In genomic region chr10:93283258-93283657, GRCm38 (mm10) we compare ENCODE assay signal across 11 mouse cellular contexts. TPM values are rescaled to one million over a fixed set of nuclear protein-coding genes. Genes with fewer than 3 reads are reported as not detected.
DNase-seq lines count a peak whose midpoint lies in the region; ATAC-seq and TF ChIP-seq lines count a peak whose summit lies in the region.
"Had no signal": no experiment of that assay in that cellular context is flagged by ENCODE, and none has a peak within 500 bp of the region (broad histone marks: within the 10 kb centered on the region; RNA-seq: fewer than 3 reads in every experiment).

No protein-coding gene starts in this region.

- H3K27me3 ChIP-seq in heart, postnatal 0 days (ENCODE audit: control insufficient read depth, insufficient read depth, low read length) = no peaks in the 10 kb centered on the region
- H3K27me3 ChIP-seq in heart, embryonic 10.5 days (ENCODE audit: insufficient read depth, poor library complexity, severe bottlenecking) = no peaks in the 10 kb centered on the region
- H3K27me3 ChIP-seq in neural tube, embryonic 13.5 days = no peaks in the 10 kb centered on the region
- no peaks in the 10 kb centered on the region for H3K27me3 ChIP-seq in neural tube, embryonic 15.5 days (replicated peaks)
- no peaks in the 10 kb centered on the region for H3K27me3 ChIP-seq in small intestine, adult 2 months (ENCODE audit: control insufficient read depth, insufficient read depth, low read length)
- H3K27me3 ChIP-seq: megakaryocyte, embryonic 14.5 days; stomach, embryonic 15.5 days had no signal

- DNase-seq in heart, postnatal 0 days (ENCODE audit: low spot score) = no peak
- DNase-seq in heart, embryonic 10.5 days (ENCODE audit: low spot score) = no peak
- DNase-seq in MN1 (ENCODE audit: low spot score) = peak; percentile 35
- DNase-seq in adrenal gland, postnatal 10 days = no peak

- H3K9me3 ChIP-seq in heart, postnatal 0 days (replicated peaks; ENCODE audit: control insufficient read depth, low read length) = no peaks in the 10 kb centered on the region
- H3K9me3 ChIP-seq in heart, embryonic 10.5 days = no peaks in the 10 kb centered on the region
- no peaks in the 10 kb centered on the region for H3K9me3 ChIP-seq in neural tube, embryonic 13.5 days
- no peaks in the 10 kb centered on the region for H3K9me3 ChIP-seq in neural tube, embryonic 15.5 days (replicated peaks)
- H3K9me3 ChIP-seq: stomach, embryonic 15.5 days had no signal

- TF ChIP-seq POLR2A in small intestine, adult 2 months (IDR thresholded peaks at IDR 0.05; ENCODE audit: low read depth, low read length) = no peak

- peak overlapping the region; percentile 41 for H3K27ac ChIP-seq in heart, postnatal 0 days (ENCODE audit: low read depth)
- no peak overlapping the region for H3K27ac ChIP-seq in heart, embryonic 10.5 days
- H3K27ac ChIP-seq in neural tube, embryonic 13.5 days (replicated peaks) = peak overlapping the region; percentile 77; the same call in 1 of the 2 replicates
- no peak overlapping the region for H3K27ac ChIP-seq in neural tube, embryonic 15.5 days (replicated peaks)
- no peak overlapping the region for H3K27ac ChIP-seq in small intestine, adult 2 months (ENCODE audit: insufficient read depth, low read depth, low read length)
- H3K27ac ChIP-seq: stomach, embryonic 15.5 days had no signal

- H3K4me2 ChIP-seq in heart, postnatal 0 days (ENCODE audit: low read depth, low read length) = no peak overlapping the region
- H3K4me2 ChIP-seq in neural tube, embryonic 13.5 days = no peak overlapping the region
- H3K4me2 ChIP-seq in neural tube, embryonic 15.5 days = no peak overlapping the region
- H3K4me2 ChIP-seq: hindbrain, embryonic 14.5 days; stomach, embryonic 15.5 days had no signal

- H3K4me3 ChIP-seq in heart, postnatal 0 days (ENCODE audit: low read depth, low read length) = no peak overlapping the region
- H3K4me3 ChIP-seq in heart, embryonic 10.5 days = no peak overlapping the region
- no peak overlapping the region for H3K4me3 ChIP-seq in neural tube, embryonic 13.5 days
- no peak overlapping the region for H3K4me3 ChIP-seq in neural tube, embryonic 15.5 days (replicated peaks)
- H3K4me3 ChIP-seq in small intestine, adult 2 months (ENCODE audit: low read depth, low read length) = no peak overlapping the region
- H3K4me3 ChIP-seq: megakaryocyte, embryonic 14.5 days; stomach, embryonic 15.5 days had no signal

- peaks cover 41% of the 10 kb centered on the region for H3K4me1 ChIP-seq in heart, postnatal 0 days (ENCODE audit: control insufficient read depth, insufficient read depth)
- peaks cover 42% of the 10 kb centered on the region for H3K4me1 ChIP-seq in heart, embryonic 10.5 days
- H3K4me1 ChIP-seq in neural tube, embryonic 13.5 days (replicated peaks) = peaks cover 23% of the 10 kb centered on the region
- H3K4me1 ChIP-seq in neural tube, embryonic 15.5 days = peaks cover 21% of the 10 kb centered on the region
- H3K4me1 ChIP-seq in small intestine, adult 2 months (ENCODE audit: control insufficient read depth, insufficient read depth, insufficient read length, low read length) = no peaks in the 10 kb centered on the region

- peaks cover 27% of the 10 kb centered on the region; the same call in 1 of the 2 replicates for H3K36me3 ChIP-seq in heart, postnatal 0 days (replicated peaks; ENCODE audit: control insufficient read depth, insufficient read depth, low read length)
- peaks cover 49% of the 10 kb centered on the region for H3K36me3 ChIP-seq in heart, embryonic 10.5 days
- H3K36me3 ChIP-seq in neural tube, embryonic 13.5 days = no peaks in the 10 kb centered on the region
- no peaks in the 10 kb centered on the region for H3K36me3 ChIP-seq in neural tube, embryonic 15.5 days
- no peaks in the 10 kb centered on the region; the same call in 1 of the 2 replicates for H3K36me3 ChIP-seq in small intestine, adult 2 months (ENCODE audit: control insufficient read depth, insufficient read depth, low read length)

- H3K9ac ChIP-seq in heart, postnatal 0 days (replicated peaks; ENCODE audit: low read depth, low read length) = no peak overlapping the region
- no peak overlapping the region for H3K9ac ChIP-seq in neural tube, embryonic 13.5 days
- H3K9ac ChIP-seq in neural tube, embryonic 15.5 days (replicated peaks) = no peak overlapping the region
- H3K9ac ChIP-seq: hindbrain, embryonic 14.5 days; stomach, embryonic 15.5 days had no signal

- 73% methylated on average over 4 of the region's 4 CpGs for WGBS in heart, postnatal 0 days
- WGBS in heart, embryonic 10.5 days = 72% methylated on average over 4 of the region's 4 CpGs
- 61% methylated on average over 4 of the region's 4 CpGs for WGBS in neural tube, embryonic 13.5 days
- WGBS in neural tube, embryonic 15.5 days = 64% methylated on average over 4 of the region's 4 CpGs
- 74% methylated on average over 4 of the region's 4 CpGs for WGBS in small intestine, adult 2 months

- ATAC-seq in heart, postnatal 0 days (ENCODE audit: insufficient read depth, low read depth) = no peak
- no peak for ATAC-seq in neural tube, embryonic 13.5 days (ENCODE audit: low read depth)
- ATAC-seq in neural tube, embryonic 15.5 days (ENCODE audit: low FRiP score) = no peak
- no peak for ATAC-seq in inflammation-experienced regulatory T-cells, adult 6 months

- TF ChIP-seq CTCF in heart, postnatal 0 days (IDR thresholded peaks at IDR 0.05; ENCODE audit: low read depth) = peak; percentile 39
- peak; percentile 50; the same call in 1 of the 2 replicates for TF ChIP-seq CTCF in small intestine, adult 2 months (IDR thresholded peaks at IDR 0.05; ENCODE audit: extremely low read depth, insufficient read length, insufficient replicate concordance, low read depth, low read length)

- TF ChIP-seq EP300 in heart, postnatal 0 days (IDR thresholded peaks at IDR 0.05; ENCODE audit: low read depth) = no peak

RNA-seq across cellular contexts. Expression of gene Elk3, which starts 27.7 kb away (rescaled TPM):
- total RNA-seq in heart, postnatal 0 days (2014; rRNA removed; ENCODE audit: low replicate concordance) = 45.0 and 47.3 TPM in 2 replicates
- polyA plus RNA-seq in heart, postnatal 0 days (2015; fragmentation: Nextera tagmentation; extraction: Ambion mirVana) = 31.0 and 34.4 TPM in 2 replicates
- polyA plus RNA-seq in heart, embryonic 10.5 days (2016; fragmentation: Nextera tagmentation; extraction: Ambion mirVana) = 23.6 and 25.9 TPM in 2 replicates
- polyA plus RNA-seq in neural tube, embryonic 13.5 days (2015; fragmentation: Nextera tagmentation; extraction: Ambion mirVana) = 15.1 and 18.3 TPM in 2 replicates
- polyA plus RNA-seq in neural tube, embryonic 15.5 days (2015; fragmentation: Nextera tagmentation; extraction: Ambion mirVana) = 8.6 and 10.1 TPM in 2 replicates
- polyA plus RNA-seq in small intestine, adult 2 months (2012; rRNA removed) = 9.8 and 10.8 TPM in 2 replicates
- 10 to 100 TPM; 36.0 to 50.7 (median 38.6) TPM for polyA plus RNA-seq in inflammation-experienced regulatory T-cells, adult 6 months (2017; shearing (Covaris generic))
- 10 to 100 TPM; 58.4 to 70.4 TPM for total RNA-seq in adrenal gland, postnatal 10 days (2021)

Comparison
In these comparisons a context has a peak if more than half of its experiments do, and no peak if none do; other contexts are left out.
1. H3K27ac ChIP-seq: peak in heart, postnatal 0 days (single experiment) and neural tube, embryonic 13.5 days (single experiment); none in heart, embryonic 10.5 days (single experiment), neural tube, embryonic 15.5 days (single experiment) and small intestine, adult 2 months (single experiment).